Mouse (Mus musculus) heart, embryonic 16.5 days (tissue): ENCODE results near the gene Pip4k2b. TPM values are rescaled to one million over a fixed set of nuclear protein-coding genes. Genes with fewer than 3 reads are reported as not detected.

Source experiments
- ATAC-seq: fragments of 200-750 bp; cut with Nextera tagmentation; replicated peaks from 2 replicates; pipeline ENCODE4 v1.8.0; 2017; ENCODE audit warnings: moderate number of reproducible peaks; ENCODE audit not compliant: insufficient read depth, low FRiP score; ENCODE audit errors: extremely low read depth
- H3K27ac ChIP-seq: fragments of 300-500 bp; sonication (generic); 2 replicates; pipeline ENCODE4 v1.5.1; 2014; ENCODE audit warnings: mild to moderate bottlenecking, low read length, control low read depth, moderate library complexity
- H3K27me3 ChIP-seq: fragments of 300-500 bp; sonication (generic); 2 replicates; pipeline ENCODE4 v1.6.1; 2014; ENCODE audit warnings: low read length, mixed read lengths; ENCODE audit not compliant: control insufficient read depth, insufficient read depth
- H3K36me3 ChIP-seq: fragments of 300-500 bp; sonication (generic); 2 replicates; pipeline ENCODE4 v1.6.1; 2014; ENCODE audit not compliant: control insufficient read depth, insufficient read depth
- H3K4me1 ChIP-seq: fragments of 300-500 bp; sonication (generic); 2 replicates; pipeline ENCODE4 v1.6.1; 2014; ENCODE audit warnings: low read length, mixed read lengths; ENCODE audit not compliant: control insufficient read depth, insufficient read depth
- H3K4me2 ChIP-seq: fragments of 300-500 bp; sonication (generic); 2 replicates; pipeline ENCODE4 v1.6.1; 2014; ENCODE audit warnings: low read depth, mild to moderate bottlenecking, control low read depth, low read length
- H3K4me3 ChIP-seq: fragments of 300-500 bp; sonication (generic); 2 replicates; pipeline ENCODE4 v1.5.1; 2014; ENCODE audit warnings: mild to moderate bottlenecking, control low read depth, low read length
- H3K9ac ChIP-seq: fragments of 300-500 bp; sonication (generic); 2 replicates; pipeline ENCODE4 v1.6.1; 2014; ENCODE audit warnings: low read length, control low read depth
- H3K9me3 ChIP-seq: fragments of 300-500 bp; sonication (generic); replicated peaks from 2 replicates; pipeline ENCODE4 v1.6.1; 2016; ENCODE audit warnings: low read length; ENCODE audit not compliant: control insufficient read depth
- WGBS: fragments of 180-500 bp; shearing (Covaris S2); extraction: QIAGEN DNeasy Blood & Tissue Kit; methylation state at CpG from one replicate; pipeline ENCODE4 v1.1.7; 2014; 5-methylcytosine and 5-hydroxymethylcytosine counted together
- polyA plus RNA-seq: library from polyadenylated mRNA; unstranded; fragments of >200 nt; fragmentation: Nextera tagmentation; extraction: Ambion mirVana; gene quantifications from 2 replicates; pipeline ENCODE4 v1.2.1, GENCODE M21; 2015

Pip4k2b gene
- polyA plus RNA-seq, 1 experiment from 2014 or later: 0.81 TPM

- Histone ChIP-seq H3K4me1 (no peaks in the 10 kb centered on the region), H3K27me3 (no peaks in the 10 kb centered on the region), H3K4me3 (no peak overlapping the region), H3K9ac (no peak overlapping the region), H3K4me2 (no peak overlapping the region), H3K27ac (no peak overlapping the region), H3K36me3 (peaks cover 18% of the 10 kb centered on the region), H3K9me3 (no peaks in the 10 kb centered on the region)
- no peak for ATAC-seq
- WGBS: 53% methylated on average over 10 of the region's 10 CpGs
Observed at GRCm38 (mm10) chr11:97733689-97734088, 10.8 kb downstream of the Pip4k2b start.

GRCm38 (mm10) chr11:97728730-97729129, 15.8 kb downstream of the Pip4k2b start:
- Histone ChIP-seq H3K9ac (no peak overlapping the region), H3K4me1 (no peaks in the 10 kb centered on the region), H3K27me3 (no peaks in the 10 kb centered on the region), H3K4me3 (no peak overlapping the region), H3K36me3 (peaks cover 44% of the 10 kb centered on the region), H3K27ac (no peak overlapping the region), H3K9me3 (no peaks in the 10 kb centered on the region), H3K4me2 (no peak overlapping the region)
- 60% methylated on average over 7 of the region's 7 CpGs for WGBS
- ATAC-seq: 0 out of 2 replicates have a peak, but pooled peaks have one; percentile 18

- Histone ChIP-seq H3K4me3 (no peak overlapping the region), H3K9me3 (no peaks in the 10 kb centered on the region), H3K27ac (no peak overlapping the region), H3K27me3 (no peaks in the 10 kb centered on the region), H3K4me1 (no peaks in the 10 kb centered on the region), H3K9ac (no peak overlapping the region), H3K36me3 (peaks cover 44% of the 10 kb centered on the region), H3K4me2 (no peak overlapping the region)
- 0 out of 2 replicates have a peak, but pooled peaks have one; percentile 7 for ATAC-seq
- 63% methylated on average over 7 of the region's 7 CpGs for WGBS
Observed at GRCm38 (mm10) chr11:97728311-97728710, 16.2 kb downstream of the Pip4k2b start.

- Histone ChIP-seq H3K36me3 (peaks cover 50% of the 10 kb centered on the region), H3K4me2 (no peak overlapping the region), H3K4me1 (no peaks in the 10 kb centered on the region), H3K9ac (no peak overlapping the region), H3K4me3 (no peak overlapping the region), H3K27me3 (no peaks in the 10 kb centered on the region), H3K27ac (no peak overlapping the region), H3K9me3 (no peaks in the 10 kb centered on the region; the same call in 1 of the 2 replicates)
- ATAC-seq: peak; percentile 60; the same call in 1 of the 2 replicates
- 77% methylated on average over 7 of the region's 7 CpGs for WGBS
Observed at GRCm38 (mm10) chr11:97723709-97724108, 20.8 kb downstream of the Pip4k2b start.

GRCm38 (mm10) chr11:97721338-97721737, 23.2 kb downstream of the Pip4k2b start:
- Histone ChIP-seq H3K4me3 (no peak overlapping the region), H3K4me1 (0 out of 2 replicates have a peak, but pooled peaks cover 1% of the 10 kb centered on the region), H3K27me3 (no peaks in the 10 kb centered on the region), H3K9ac (no peak overlapping the region), H3K27ac (no peak overlapping the region), H3K4me2 (no peak overlapping the region), H3K36me3 (peaks cover 39% of the 10 kb centered on the region), H3K9me3 (no peaks in the 10 kb centered on the region; the same call in 1 of the 2 replicates)
- 89% methylated on average over 4 of the region's 4 CpGs for WGBS
- no peak for ATAC-seq

- ATAC-seq: no peak
Observed at GRCm38 (mm10) chr11:97719041-97719440, 25.5 kb downstream of the Pip4k2b start.

GRCm38 (mm10) chr11:97718281-97718860, 26.1 kb downstream of the Pip4k2b start:
- ATAC-seq: no peak
- 67% methylated on average over 15 of the region's 15 CpGs for WGBS

More at GRCm38 (mm10) chr11:97719041-97719440, 25.5 kb downstream of the Pip4k2b start:
- 82% methylated on average over 4 of the region's 4 CpGs for WGBS
- H3K36me3 ChIP-seq: peaks cover 28% of the 10 kb centered on the region
- no peak overlapping the region for H3K27ac ChIP-seq
- no peak overlapping the region for H3K4me2 ChIP-seq
- H3K9me3 ChIP-seq: no peaks in the 10 kb centered on the region; the same call in 1 of the 2 replicates
- no peak overlapping the region for H3K4me3 ChIP-seq
- H3K4me1 ChIP-seq: 0 out of 2 replicates have a peak, but pooled peaks cover 7% of the 10 kb centered on the region
- H3K27me3 ChIP-seq: no peaks in the 10 kb centered on the region
- H3K9ac ChIP-seq: no peak overlapping the region

GRCm38 (mm10) chr11:97717369-97718280, 26.9 kb downstream of the Pip4k2b start:
- Histone ChIP-seq H3K4me3 (no peak overlapping the region), H3K27me3 (no peaks in the 10 kb centered on the region), H3K36me3 (peaks cover 30% of the 10 kb centered on the region), H3K9ac (no peak overlapping the region), H3K27ac (no peak overlapping the region), H3K9me3 (no peaks in the 10 kb centered on the region; the same call in 1 of the 2 replicates), H3K4me1 (peaks cover 13% of the 10 kb centered on the region; the same call in 1 of the 2 replicates), H3K4me2 (no peak overlapping the region)
- no peak for ATAC-seq
- 82% methylated on average over 26 of the region's 26 CpGs for WGBS

More at GRCm38 (mm10) chr11:97718281-97718860, 26.1 kb downstream of the Pip4k2b start:
- no peak overlapping the region for H3K4me3 ChIP-seq
- peaks cover 13% of the 10 kb centered on the region; the same call in 1 of the 2 replicates for H3K4me1 ChIP-seq
- H3K36me3 ChIP-seq: peaks cover 31% of the 10 kb centered on the region
- H3K9ac ChIP-seq: no peak overlapping the region
- H3K4me2 ChIP-seq: no peak overlapping the region
- no peaks in the 10 kb centered on the region for H3K27me3 ChIP-seq
- H3K9me3 ChIP-seq: no peaks in the 10 kb centered on the region; the same call in 1 of the 2 replicates
- H3K27ac ChIP-seq: no peak overlapping the region
